Mouse (Mus musculus): ENCODE measurements around the gene Ttyh3.

- TF ChIP-seq ZC3H11A (IDR thresholded peaks at IDR 0.05; ENCODE audit: borderline replicate concordance, low read depth, low read length) (no peak), HCFC1 (IDR thresholded peaks at IDR 0.05; ENCODE audit: borderline replicate concordance, insufficient read depth, low read length) (no peak)
Observed at GRCm38 (mm10) chr5:140609511-140610272, 39.1 kb downstream of the Ttyh3 start.
